Mouse (Mus musculus): ENCODE data around the gene Ankrd44. TPM values are rescaled to one million over a fixed set of nuclear protein-coding genes. Genes with fewer than 3 reads are reported as not detected.

Ankrd44 gene
- polyA plus RNA-seq, 1 experiment from 2014 or later, result 7.5 TPM

GRCm38 (mm10) chr1:54859876-54860275 is 66.3 kb downstream of the Ankrd44 start:
- Histone ChIP-seq H3K4me3 (no peak overlapping the region), H3K4me1 (replicated peaks) (peaks cover 21% of the 10 kb centered on the region), H3K27ac (no peak overlapping the region), H3K4me2 (no peak overlapping the region), H3K36me3 (no peaks in the 10 kb centered on the region), H3K27me3 (no peaks in the 10 kb centered on the region), H3K9me3 (replicated peaks) (no peaks in the 10 kb centered on the region), H3K9ac (no peak overlapping the region)
- no peak for ATAC-seq (replicated peaks; ENCODE audit: insufficient number of reproducible peaks, insufficient read depth, low FRiP score, low read depth)

DNA sequence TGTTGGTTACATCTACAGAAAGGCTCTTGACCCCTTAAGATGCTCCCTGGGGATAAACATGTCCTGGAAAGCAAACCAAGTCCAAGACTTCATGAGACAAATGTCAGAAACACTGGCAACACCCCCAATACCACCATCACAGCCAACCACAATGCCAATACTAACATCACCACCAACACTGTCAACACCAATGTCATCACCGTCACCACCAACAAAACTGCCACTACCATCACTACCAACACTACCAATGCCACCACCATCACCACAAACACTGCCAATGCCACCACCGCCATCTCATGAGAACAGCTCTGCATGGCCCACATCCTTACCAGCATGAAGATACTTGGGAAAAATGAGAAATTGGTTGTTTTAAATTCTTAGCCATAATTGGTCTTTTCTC is 67.3 kb downstream of the Ankrd44 start:
- Histone ChIP-seq H3K36me3 (no peaks in the 10 kb centered on the region), H3K27ac (no peak overlapping the region), H3K4me3 (no peak overlapping the region), H3K4me1 (replicated peaks) (peaks cover 21% of the 10 kb centered on the region), H3K27me3 (no peaks in the 10 kb centered on the region), H3K4me2 (no peak overlapping the region), H3K9me3 (replicated peaks) (no peaks in the 10 kb centered on the region), H3K9ac (no peak overlapping the region)
- 95% methylated on average over 2 of the region's 2 CpGs for WGBS
- ATAC-seq (replicated peaks; ENCODE audit: insufficient number of reproducible peaks, insufficient read depth, low FRiP score, low read depth), result no peak

DNA sequence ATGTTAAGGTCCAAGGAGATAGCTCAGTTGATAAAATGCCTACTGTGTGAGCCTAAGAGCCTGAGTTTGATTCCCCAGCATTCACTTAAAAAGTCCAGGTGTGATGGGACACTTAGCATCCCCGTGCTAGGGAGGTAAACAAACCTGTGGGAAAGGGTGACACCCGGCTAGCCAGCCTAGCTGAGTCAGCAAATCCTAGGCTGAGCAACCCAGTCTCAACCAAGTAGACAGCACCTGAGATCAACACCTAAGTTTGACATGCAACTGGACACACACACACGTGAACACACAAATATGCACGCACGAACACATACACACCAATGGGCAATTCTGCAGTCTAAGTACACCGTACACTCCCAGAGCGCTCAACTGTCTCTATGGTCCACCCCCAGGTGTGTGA is 69.7 kb downstream of the Ankrd44 start:
- no peak overlapping the region for H3K27ac ChIP-seq
- H3K4me2 ChIP-seq, result no peak overlapping the region
- no peaks in the 10 kb centered on the region for H3K27me3 ChIP-seq
- H3K4me3 ChIP-seq, result no peak overlapping the region
- no peaks in the 10 kb centered on the region for H3K36me3 ChIP-seq
- H3K9ac ChIP-seq, result no peak overlapping the region
- peaks cover 20% of the 10 kb centered on the region for H3K4me1 ChIP-seq (replicated peaks)
- 93% methylated on average over 7 of the region's 7 CpGs for WGBS
- no peaks in the 10 kb centered on the region for H3K9me3 ChIP-seq (replicated peaks)
- no peak for ATAC-seq (replicated peaks; ENCODE audit: insufficient number of reproducible peaks, insufficient read depth, low FRiP score, low read depth)

GRCm38 (mm10) chr1:54855970-54856369 is 70.2 kb downstream of the Ankrd44 start:
- Histone ChIP-seq H3K36me3 (no peaks in the 10 kb centered on the region), H3K4me1 (replicated peaks) (peaks cover 16% of the 10 kb centered on the region), H3K9me3 (replicated peaks) (no peaks in the 10 kb centered on the region), H3K4me2 (no peak overlapping the region), H3K27ac (no peak overlapping the region), H3K9ac (no peak overlapping the region), H3K27me3 (no peaks in the 10 kb centered on the region), H3K4me3 (no peak overlapping the region)
- ATAC-seq (replicated peaks; ENCODE audit: insufficient number of reproducible peaks, insufficient read depth, low FRiP score, low read depth), result no peak
- WGBS, result 79% methylated on average over 3 of the region's 3 CpGs

- Histone ChIP-seq H3K36me3 (no peaks in the 10 kb centered on the region), H3K27me3 (no peaks in the 10 kb centered on the region), H3K4me3 (no peak overlapping the region), H3K4me1 (replicated peaks) (peaks cover 5% of the 10 kb centered on the region), H3K9me3 (replicated peaks) (no peaks in the 10 kb centered on the region), H3K27ac (no peak overlapping the region), H3K4me2 (no peak overlapping the region), H3K9ac (no peak overlapping the region)
- no peak for ATAC-seq (replicated peaks; ENCODE audit: insufficient number of reproducible peaks, insufficient read depth, low FRiP score, low read depth)
- 95% methylated on average over 1 of the region's 1 CpGs for WGBS
Observed at GRCm38 (mm10) chr1:54854388-54854787, 71.8 kb downstream of the Ankrd44 start.

DNA sequence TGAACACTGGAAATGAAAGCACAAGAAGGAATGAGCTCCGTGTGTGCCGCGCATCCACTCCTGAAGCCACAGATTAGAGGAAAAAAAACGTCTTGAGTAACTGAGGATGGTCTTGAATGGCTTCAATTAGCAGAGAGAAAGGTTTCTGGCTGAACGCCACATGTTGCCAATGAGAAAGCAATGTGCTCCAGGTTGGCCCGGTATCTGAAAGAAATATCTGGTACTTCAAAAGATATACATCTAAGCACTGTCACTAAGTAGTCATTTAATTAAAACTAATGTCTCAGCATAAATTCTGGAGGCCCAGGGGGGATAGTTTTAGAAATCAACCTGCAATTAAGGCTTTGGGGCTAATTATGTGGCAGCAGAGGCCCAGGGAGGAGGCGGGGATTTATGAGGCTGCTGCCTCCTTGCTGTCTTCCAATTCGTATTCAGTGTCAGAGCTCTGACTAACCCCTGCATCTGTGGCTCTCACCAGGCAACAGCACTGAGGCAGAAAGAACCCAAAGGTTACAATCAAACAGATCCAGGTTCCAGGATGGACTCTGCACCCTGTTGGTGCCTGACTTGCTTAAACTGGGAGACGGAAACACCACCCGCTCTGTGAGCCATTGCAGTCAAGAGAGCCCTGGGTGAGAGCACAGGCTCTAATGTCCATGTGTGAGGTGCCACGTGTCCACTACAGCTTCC is 72.7 kb downstream of the Ankrd44 start:
- no peak overlapping the region for H3K27ac ChIP-seq
- H3K27me3 ChIP-seq, result no peaks in the 10 kb centered on the region
- H3K4me3 ChIP-seq, result no peak overlapping the region
- no peaks in the 10 kb centered on the region; the same call in none of the 2 replicates for H3K4me1 ChIP-seq (replicated peaks)
- WGBS, result 82% methylated on average over 11 of the region's 11 CpGs
- no peak overlapping the region for H3K9ac ChIP-seq
- no peaks in the 10 kb centered on the region for H3K36me3 ChIP-seq
- H3K9me3 ChIP-seq (replicated peaks), result no peaks in the 10 kb centered on the region
- no peak overlapping the region for H3K4me2 ChIP-seq
- no peak for ATAC-seq (replicated peaks; ENCODE audit: insufficient number of reproducible peaks, insufficient read depth, low FRiP score, low read depth)

DNA sequence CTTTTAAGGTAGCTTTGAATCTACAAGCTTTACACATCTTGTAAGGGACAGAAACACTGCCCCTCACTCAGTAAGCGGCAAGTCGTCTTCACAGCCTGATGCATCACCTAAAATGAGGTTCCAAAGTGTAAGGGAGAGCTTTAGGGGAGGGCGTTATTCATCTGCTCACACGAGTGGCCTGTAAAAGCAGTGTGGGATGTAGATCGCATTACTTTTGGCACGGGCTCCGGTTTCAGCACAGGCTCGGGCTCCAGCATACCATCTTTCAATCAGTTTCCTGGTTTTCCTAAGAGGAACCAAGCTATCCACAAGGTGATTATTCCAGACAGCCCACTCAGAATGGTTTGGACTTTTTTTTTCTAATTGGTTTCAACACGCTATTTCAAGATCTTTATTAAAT is 74.6 kb downstream of the Ankrd44 start:
- peaks cover under 1% of the 10 kb centered on the region; the same call in 1 of the 2 replicates for H3K4me1 ChIP-seq (replicated peaks)
- H3K4me3 ChIP-seq, result no peak overlapping the region
- H3K27ac ChIP-seq, result no peak overlapping the region
- WGBS, result 57% methylated on average over 9 of the region's 9 CpGs
- H3K9me3 ChIP-seq (replicated peaks), result no peaks in the 10 kb centered on the region
- H3K4me2 ChIP-seq, result no peak overlapping the region
- ATAC-seq (replicated peaks; ENCODE audit: insufficient number of reproducible peaks, insufficient read depth, low FRiP score, low read depth), result no peak
- H3K27me3 ChIP-seq, result no peaks in the 10 kb centered on the region
- H3K36me3 ChIP-seq, result no peaks in the 10 kb centered on the region
- no peak overlapping the region for H3K9ac ChIP-seq

- H3K36me3 ChIP-seq, result no peaks in the 10 kb centered on the region
- WGBS, result 80% methylated on average over 8 of the region's 8 CpGs
- no peak overlapping the region for H3K27ac ChIP-seq
- no peak overlapping the region for H3K9ac ChIP-seq
- ATAC-seq (replicated peaks; ENCODE audit: insufficient number of reproducible peaks, insufficient read depth, low FRiP score, low read depth), result no peak
- H3K4me3 ChIP-seq, result no peak overlapping the region
- no peaks in the 10 kb centered on the region for H3K27me3 ChIP-seq
- no peak overlapping the region for H3K4me2 ChIP-seq
- H3K9me3 ChIP-seq (replicated peaks), result no peaks in the 10 kb centered on the region
- peaks cover 2% of the 10 kb centered on the region; the same call in 1 of the 2 replicates for H3K4me1 ChIP-seq (replicated peaks)
Observed at GRCm38 (mm10) chr1:54850077-54850476, 76.1 kb downstream of the Ankrd44 start.

DNA sequence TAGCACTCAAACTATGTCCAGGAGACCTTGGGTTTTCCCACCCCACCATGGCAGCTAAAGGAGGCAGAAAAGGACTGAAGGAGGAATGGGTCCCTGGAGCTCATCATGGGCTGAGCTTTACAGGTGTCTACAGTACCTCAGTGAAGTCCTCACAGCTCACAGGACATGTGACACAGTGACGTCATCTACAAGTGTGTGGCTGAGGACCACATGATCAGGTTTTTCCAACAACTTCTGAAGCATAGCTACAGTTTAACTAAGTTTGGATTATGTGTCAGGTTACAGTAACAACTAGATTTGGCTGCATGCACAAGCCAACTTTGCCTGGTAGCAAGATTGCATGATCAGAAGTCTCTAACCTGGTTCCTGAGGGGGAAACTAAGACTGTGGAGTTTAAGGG is 78.9 kb downstream of the Ankrd44 start:
- WGBS, result 76% methylated on average over 1 of the region's 1 CpGs

DNA sequence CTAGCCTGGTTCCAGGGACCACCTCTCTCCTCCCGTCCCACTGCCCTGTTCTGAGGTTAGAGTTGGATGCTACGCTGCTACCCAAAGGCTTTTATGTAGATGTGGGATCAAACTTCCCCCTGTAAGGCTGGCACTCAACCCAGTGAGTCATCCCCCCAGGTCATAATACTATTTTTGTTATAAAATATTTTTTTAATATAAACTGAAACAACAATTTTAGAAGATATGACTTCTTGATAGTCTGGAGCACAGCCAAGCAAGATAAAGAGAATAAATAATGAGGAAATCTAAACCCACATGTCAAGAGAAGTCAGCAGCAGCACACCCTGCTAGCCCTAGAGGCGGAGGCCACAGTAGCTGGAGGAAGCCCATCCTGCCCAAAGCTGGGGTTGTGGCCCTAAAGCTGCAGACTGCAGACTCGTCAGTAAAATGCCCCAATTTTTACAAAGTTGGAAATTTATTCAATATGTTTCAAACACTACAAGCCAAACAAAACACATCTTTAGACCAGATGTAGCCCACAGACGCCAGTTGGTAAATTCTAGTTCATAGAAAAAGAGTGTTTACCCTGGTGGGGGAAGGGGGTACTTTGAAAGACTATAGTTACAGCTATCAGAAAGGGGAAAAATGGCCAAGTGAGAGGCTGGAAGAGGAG is 79.7 kb downstream of the Ankrd44 start:
- Histone ChIP-seq H3K4me3 (no peak overlapping the region), H3K9ac (no peak overlapping the region), H3K27ac (no peak overlapping the region), H3K4me2 (no peak overlapping the region), H3K36me3 (no peaks in the 10 kb centered on the region), H3K27me3 (no peaks in the 10 kb centered on the region), H3K9me3 (replicated peaks) (no peaks in the 10 kb centered on the region), H3K4me1 (replicated peaks) (peaks cover 10% of the 10 kb centered on the region; the same call in 1 of the 2 replicates)
- 68% methylated on average over 5 of the region's 5 CpGs for WGBS
- no peak for ATAC-seq (replicated peaks; ENCODE audit: insufficient number of reproducible peaks, insufficient read depth, low FRiP score, low read depth)

More for the DNA sequence above, 78.9 kb downstream of the Ankrd44 start:
- Histone ChIP-seq H3K4me2 (no peak overlapping the region), H3K27me3 (no peaks in the 10 kb centered on the region), H3K4me3 (no peak overlapping the region), H3K27ac (no peak overlapping the region), H3K4me1 (replicated peaks) (peaks cover 10% of the 10 kb centered on the region; the same call in 1 of the 2 replicates), H3K9me3 (replicated peaks) (no peaks in the 10 kb centered on the region), H3K36me3 (no peaks in the 10 kb centered on the region), H3K9ac (no peak overlapping the region)
- no peak for ATAC-seq (replicated peaks; ENCODE audit: insufficient number of reproducible peaks, insufficient read depth, low FRiP score, low read depth)

DNA sequence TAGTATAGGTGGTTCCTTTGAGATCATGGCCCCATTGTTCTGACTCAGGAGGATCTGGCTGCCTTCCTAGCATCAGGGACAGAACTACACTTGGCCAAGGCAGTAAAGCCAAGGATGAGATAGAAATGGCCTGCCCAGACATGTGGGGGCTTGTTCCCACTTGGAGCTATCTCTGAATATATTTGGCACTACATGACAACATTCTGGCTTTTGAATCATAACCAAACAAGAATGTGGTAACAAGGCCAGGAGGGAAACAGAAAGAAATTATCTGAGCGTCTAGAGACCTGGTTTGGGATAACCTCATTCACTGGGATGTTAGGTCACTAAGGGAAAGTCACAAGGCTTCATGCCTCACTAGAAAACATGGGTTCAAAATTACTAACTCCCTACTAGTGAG is 81.8 kb downstream of the Ankrd44 start:
- Histone ChIP-seq H3K4me1 (replicated peaks) (peaks cover 10% of the 10 kb centered on the region; the same call in 1 of the 2 replicates), H3K9ac (no peak overlapping the region), H3K4me2 (no peak overlapping the region), H3K36me3 (no peaks in the 10 kb centered on the region), H3K9me3 (replicated peaks) (no peaks in the 10 kb centered on the region), H3K4me3 (no peak overlapping the region), H3K27ac (no peak overlapping the region), H3K27me3 (no peaks in the 10 kb centered on the region)
- WGBS, result 45% methylated on average over 1 of the region's 1 CpGs
- ATAC-seq (replicated peaks; ENCODE audit: insufficient number of reproducible peaks, insufficient read depth, low FRiP score, low read depth), result no peak
